ENCODE assay signal across 39 mouse cellular contexts in the genomic region with DNA sequence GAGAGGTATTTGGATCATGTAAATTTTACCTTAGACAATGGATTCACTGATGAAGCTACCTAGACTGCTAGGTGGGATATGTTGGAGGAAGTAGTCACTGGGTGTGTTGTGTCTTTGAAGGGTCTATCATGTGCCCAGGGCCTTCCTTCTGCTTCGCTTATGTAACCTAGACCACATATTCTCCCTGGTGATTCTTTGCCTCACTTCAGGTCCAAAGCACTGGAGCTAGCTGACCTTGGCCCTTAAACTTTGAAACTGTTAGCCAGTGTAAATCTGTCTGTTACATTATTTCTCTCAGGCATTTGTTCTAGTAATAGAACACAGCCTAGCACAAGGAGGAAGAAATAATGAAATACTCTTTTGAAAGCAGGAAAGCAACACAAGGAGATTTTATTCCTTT. TPM values are rescaled to one million over a fixed set of nuclear protein-coding genes. Genes with fewer than 3 reads are reported as not detected.
"Had no signal": no experiment of that assay in that cellular context is flagged by ENCODE, and none has a peak within 500 bp of the region (broad histone marks: within the 10 kb centered on the region; RNA-seq: fewer than 3 reads in every experiment).

No protein-coding gene starts in this region.

RNA-seq across cellular contexts. Expression of a gene that starts 13.9 kb away (rescaled TPM):
- total RNA-seq: left cerebral cortex, postnatal 10 days; left cerebral cortex, postnatal 14 days; left cerebral cortex, postnatal 25 days; left cerebral cortex, postnatal 36 days; left cerebral cortex, postnatal 4 days; megakaryocyte progenitor cell, adult 5-6 weeks; megakaryocyte, adult 5-6 weeks; megakaryocyte-erythroid progenitor cell, adult 5-6 weeks; midbrain, postnatal 0 days; monocyte, adult 5-6 weeks had no signal
- polyA plus RNA-seq: limb, embryonic 10.5 days; limb, embryonic 11.5 days; limb, embryonic 12.5 days; limb, embryonic 13.5 days; limb, embryonic 14.5 days; limb, embryonic 15.5 days; liver, embryonic 11.5 days; liver, embryonic 12.5 days; liver, embryonic 13.5 days; liver, embryonic 14.5 days; liver, embryonic 15.5 days; liver, embryonic 16.5 days; liver, postnatal 0 days; lung, adult 2 months; lung, embryonic 14.5 days; lung, embryonic 15.5 days; lung, embryonic 16.5 days; lung, postnatal 0 days; macrophage; midbrain, embryonic 10.5 days; midbrain, embryonic 11.5 days; midbrain, embryonic 12.5 days; midbrain, embryonic 13.5 days; midbrain, embryonic 14.5 days; midbrain, embryonic 15.5 days; midbrain, embryonic 16.5 days; midbrain, postnatal 0 days; myocyte; neural tube, embryonic 11.5 days; neural tube, embryonic 12.5 days had no signal
